Mouse (Mus musculus): ENCODE results near the gene Wbp2nl. TPM values are rescaled to one million over a fixed set of nuclear protein-coding genes. Genes with fewer than 3 reads are reported as not detected.
A peak's percentile ranks its signal among the peaks of the same experiment; 100 is the strongest.

Wbp2nl gene
- polyA plus RNA-seq, 1 experiment from 2014 or later, result not detected

GRCm38 (mm10) chr15:82271201-82271600 is 27.6 kb upstream of the Wbp2nl start:
- ATAC-seq (ENCODE audit: low read depth), result no peak
- H3K4me3 ChIP-seq (ENCODE audit: low read depth, low read length), result no peak overlapping the region
- no peaks in the 10 kb centered on the region for H3K9me3 ChIP-seq (replicated peaks; ENCODE audit: control insufficient read depth, low read length)
- H3K4me1 ChIP-seq (ENCODE audit: control insufficient read depth, low read depth, low read length), result peaks cover 3% of the 10 kb centered on the region; the same call in 1 of the 2 replicates
- no peak overlapping the region for H3K4me2 ChIP-seq (ENCODE audit: low read depth, low read length)
- 6% methylated on average over 5 of the region's 5 CpGs for WGBS (ENCODE audit: insufficient replicate concordance)
- H3K27ac ChIP-seq (ENCODE audit: low read length), result no peak overlapping the region
- H3K36me3 ChIP-seq (ENCODE audit: control insufficient read depth, insufficient read depth), result no peaks in the 10 kb centered on the region
- H3K9ac ChIP-seq (ENCODE audit: low read depth, low read length), result no peak overlapping the region
- H3K27me3 ChIP-seq (ENCODE audit: control insufficient read depth, insufficient read depth, low read depth, low read length), result peaks cover 48% of the 10 kb centered on the region

- H3K27ac ChIP-seq (ENCODE audit: low read length), result no peak overlapping the region
- no peak overlapping the region for H3K4me3 ChIP-seq (ENCODE audit: low read depth, low read length)
- no peak for ATAC-seq (ENCODE audit: low read depth)
- H3K36me3 ChIP-seq (ENCODE audit: control insufficient read depth, insufficient read depth), result no peaks in the 10 kb centered on the region
- peaks cover 58% of the 10 kb centered on the region for H3K27me3 ChIP-seq (ENCODE audit: control insufficient read depth, insufficient read depth, low read depth, low read length)
- H3K9me3 ChIP-seq (replicated peaks; ENCODE audit: control insufficient read depth, low read length), result no peaks in the 10 kb centered on the region
- WGBS (ENCODE audit: insufficient replicate concordance), result 62% methylated on average over 6 of the region's 6 CpGs
- peaks cover 3% of the 10 kb centered on the region; the same call in 1 of the 2 replicates for H3K4me1 ChIP-seq (ENCODE audit: control insufficient read depth, low read depth, low read length)
- H3K4me2 ChIP-seq (ENCODE audit: low read depth, low read length), result no peak overlapping the region
- no peak overlapping the region for H3K9ac ChIP-seq (ENCODE audit: low read depth, low read length)
Measured at GRCm38 (mm10) chr15:82272295-82272694, 26.5 kb upstream of the Wbp2nl start.

DNA sequence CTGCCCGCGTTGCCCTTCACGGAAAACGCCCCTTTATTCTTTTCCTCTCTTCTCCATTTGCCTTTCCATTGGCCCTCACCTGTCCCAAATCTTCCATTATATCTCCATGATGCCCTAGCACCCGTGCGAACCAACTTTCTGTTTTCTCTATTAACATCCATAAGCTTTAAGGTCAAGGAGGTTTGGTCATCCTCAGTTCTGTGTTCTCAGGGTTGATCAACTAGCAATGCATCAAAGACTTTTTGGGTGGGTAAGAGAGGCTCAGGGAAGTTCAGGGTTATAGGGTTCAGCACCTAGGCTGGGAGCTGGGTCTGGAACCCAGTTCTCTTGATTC is 24.2 kb upstream of the Wbp2nl start, which contains the start of gene Sept3:
Sept3 (plus strand) TSS at position 301 of the 334 bp plus-strand sequence.
- WGBS (ENCODE audit: insufficient replicate concordance), result 24% methylated on average over 6 of the region's 6 CpGs

DNA sequence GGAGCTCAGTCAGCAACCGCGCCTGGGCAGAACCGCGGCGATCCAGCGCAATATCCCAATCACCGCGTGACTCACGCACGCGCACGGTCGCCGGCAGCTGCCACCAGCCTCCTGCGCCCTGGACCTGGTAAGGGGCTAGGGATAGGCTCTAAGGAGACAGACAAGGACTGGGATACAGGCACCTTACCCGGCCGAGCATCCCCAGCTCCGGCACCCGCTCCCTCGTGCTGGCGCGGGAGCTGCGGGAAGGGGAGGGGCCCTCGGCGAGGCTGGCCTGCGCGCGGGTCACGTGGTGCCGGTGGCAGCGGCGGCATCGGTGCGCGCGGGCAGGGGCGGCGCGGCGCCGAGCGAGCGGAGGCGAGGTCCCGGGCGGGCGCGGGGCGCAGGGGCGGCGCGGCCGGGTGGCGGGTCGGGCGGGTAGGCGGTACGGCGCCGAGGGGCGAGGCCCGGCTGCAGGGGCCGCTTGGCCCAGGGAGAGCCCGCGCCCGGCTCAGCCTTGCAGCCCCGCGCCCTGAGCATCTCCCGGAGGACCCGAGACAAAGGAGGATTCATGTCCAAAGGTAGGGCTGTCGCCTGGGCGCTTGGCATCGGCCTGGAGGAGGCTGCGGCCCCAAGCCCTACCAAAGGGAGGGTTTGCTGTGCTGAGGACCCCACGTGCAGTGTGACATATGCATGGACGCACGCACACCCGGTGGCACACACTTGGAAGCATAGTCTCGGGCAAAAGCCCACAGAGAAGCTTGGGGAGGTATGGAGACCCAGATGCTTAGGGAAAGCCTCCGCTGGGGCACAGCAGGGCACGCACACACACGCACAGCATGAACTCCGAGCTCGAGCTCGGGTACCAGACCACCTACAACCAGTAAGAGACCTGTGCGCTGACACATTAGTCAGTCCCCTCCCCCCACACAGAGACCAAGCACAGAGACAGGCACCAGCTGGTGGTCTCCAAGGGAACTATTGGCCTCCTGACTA is 23.5 kb upstream of the Wbp2nl start:
- no peak overlapping the region for H3K27ac ChIP-seq (ENCODE audit: low read length)
- H3K4me3 ChIP-seq (ENCODE audit: low read depth, low read length), result peak overlapping the region; percentile 44
- peaks cover 55% of the 10 kb centered on the region for H3K27me3 ChIP-seq (ENCODE audit: control insufficient read depth, insufficient read depth, low read depth, low read length)
- no peaks in the 10 kb centered on the region for H3K9me3 ChIP-seq (replicated peaks; ENCODE audit: control insufficient read depth, low read length)
- peaks cover 3% of the 10 kb centered on the region; the same call in 1 of the 2 replicates for H3K4me1 ChIP-seq (ENCODE audit: control insufficient read depth, low read depth, low read length)
- H3K9ac ChIP-seq (ENCODE audit: low read depth, low read length), result no peak overlapping the region
- peak overlapping the region; percentile 56 for H3K4me2 ChIP-seq (ENCODE audit: low read depth, low read length)
- 1% methylated on average over 74 of the region's 86 CpGs for WGBS (ENCODE audit: insufficient replicate concordance)
- no peak for ATAC-seq (ENCODE audit: low read depth)
- no peaks in the 10 kb centered on the region for H3K36me3 ChIP-seq (ENCODE audit: control insufficient read depth, insufficient read depth)

More for the DNA sequence above, 24.2 kb upstream of the Wbp2nl start, which contains the start of gene Sept3:
- peak within 1 kb of the TSS; percentile 44 for H3K4me3 ChIP-seq (ENCODE audit: low read depth, low read length)
- H3K27me3 ChIP-seq (ENCODE audit: control insufficient read depth, insufficient read depth, low read depth, low read length), result peaks cover 55% of the 10 kb centered on the region
- no peak within 1 kb of the TSS for H3K9ac ChIP-seq (ENCODE audit: low read depth, low read length)
- no peaks in the 10 kb centered on the region for H3K36me3 ChIP-seq (ENCODE audit: control insufficient read depth, insufficient read depth)
- H3K9me3 ChIP-seq (replicated peaks; ENCODE audit: control insufficient read depth, low read length), result no peaks in the 10 kb centered on the region
- peaks cover 3% of the 10 kb centered on the region; the same call in 1 of the 2 replicates for H3K4me1 ChIP-seq (ENCODE audit: control insufficient read depth, low read depth, low read length)
- ATAC-seq (ENCODE audit: low read depth), result no peak
- H3K27ac ChIP-seq (ENCODE audit: low read length), result no peak within 1 kb of the TSS
- H3K4me2 ChIP-seq (ENCODE audit: low read depth, low read length), result peak within 1 kb of the TSS; percentile 56

DNA sequence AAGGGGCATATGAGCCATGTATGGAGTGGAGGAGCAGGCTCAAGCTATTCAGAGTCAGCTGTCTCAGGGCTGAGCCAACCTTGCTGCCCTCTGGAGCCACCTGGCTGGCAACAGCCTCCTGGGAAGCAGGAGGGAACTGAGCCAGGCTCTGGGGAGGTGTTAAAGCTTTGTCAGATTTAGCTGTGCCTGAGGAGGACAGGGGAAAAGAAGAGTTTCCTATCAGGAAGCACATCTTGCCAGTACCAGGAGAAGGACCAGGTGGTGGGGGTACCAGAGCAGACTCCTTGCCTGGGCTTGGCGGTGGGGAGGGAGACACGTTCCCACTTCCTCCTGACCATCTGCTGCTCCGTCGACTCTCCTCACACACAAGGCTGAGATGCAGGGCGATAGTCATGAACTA is 21.2 kb upstream of the Wbp2nl start:
- Histone ChIP-seq H3K27ac (ENCODE audit: low read length) (no peak overlapping the region), H3K9ac (ENCODE audit: low read depth, low read length) (no peak overlapping the region), H3K27me3 (ENCODE audit: control insufficient read depth, insufficient read depth, low read depth, low read length) (peaks cover 43% of the 10 kb centered on the region), H3K4me3 (ENCODE audit: low read depth, low read length) (no peak overlapping the region), H3K9me3 (replicated peaks; ENCODE audit: control insufficient read depth, low read length) (no peaks in the 10 kb centered on the region), H3K4me2 (ENCODE audit: low read depth, low read length) (no peak overlapping the region), H3K4me1 (ENCODE audit: control insufficient read depth, low read depth, low read length) (peaks cover 3% of the 10 kb centered on the region; the same call in 1 of the 2 replicates), H3K36me3 (ENCODE audit: control insufficient read depth, insufficient read depth) (no peaks in the 10 kb centered on the region)
- 34% methylated on average over 5 of the region's 5 CpGs for WGBS (ENCODE audit: insufficient replicate concordance)
- no peak for ATAC-seq (ENCODE audit: low read depth)

DNA sequence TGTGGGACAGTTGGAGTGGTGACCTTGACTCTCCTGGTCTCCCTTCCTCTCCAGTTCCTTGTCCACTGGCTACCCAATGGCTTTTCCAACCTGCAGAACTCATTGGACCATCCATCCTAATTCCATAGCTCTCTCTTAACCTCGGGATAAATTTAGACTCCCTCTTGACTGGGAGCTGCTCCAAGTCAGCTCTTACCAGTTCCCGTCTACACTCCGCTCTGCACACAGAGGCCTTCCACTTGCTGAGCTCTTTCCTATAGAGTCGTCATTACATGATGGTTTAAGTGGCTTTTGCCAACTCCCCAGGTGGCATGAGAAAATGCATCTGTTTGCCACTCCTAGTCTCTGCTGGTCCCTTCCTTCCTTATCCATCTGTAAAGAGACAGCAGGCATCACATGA is 18.1 kb upstream of the Wbp2nl start:
- Histone ChIP-seq H3K27me3 (ENCODE audit: control insufficient read depth, insufficient read depth, low read depth, low read length) (peaks cover 15% of the 10 kb centered on the region), H3K9ac (ENCODE audit: low read depth, low read length) (no peak overlapping the region), H3K9me3 (replicated peaks; ENCODE audit: control insufficient read depth, low read length) (no peaks in the 10 kb centered on the region), H3K4me3 (ENCODE audit: low read depth, low read length) (no peak overlapping the region), H3K4me1 (ENCODE audit: control insufficient read depth, low read depth, low read length) (no peaks in the 10 kb centered on the region), H3K36me3 (ENCODE audit: control insufficient read depth, insufficient read depth) (no peaks in the 10 kb centered on the region), H3K27ac (ENCODE audit: low read length) (no peak overlapping the region), H3K4me2 (ENCODE audit: low read depth, low read length) (no peak overlapping the region)
- no peak for ATAC-seq (ENCODE audit: low read depth)
- 54% methylated on average over 4 of the region's 4 CpGs for whole genome bisulfite sequencing (ENCODE audit: insufficient replicate concordance)

DNA sequence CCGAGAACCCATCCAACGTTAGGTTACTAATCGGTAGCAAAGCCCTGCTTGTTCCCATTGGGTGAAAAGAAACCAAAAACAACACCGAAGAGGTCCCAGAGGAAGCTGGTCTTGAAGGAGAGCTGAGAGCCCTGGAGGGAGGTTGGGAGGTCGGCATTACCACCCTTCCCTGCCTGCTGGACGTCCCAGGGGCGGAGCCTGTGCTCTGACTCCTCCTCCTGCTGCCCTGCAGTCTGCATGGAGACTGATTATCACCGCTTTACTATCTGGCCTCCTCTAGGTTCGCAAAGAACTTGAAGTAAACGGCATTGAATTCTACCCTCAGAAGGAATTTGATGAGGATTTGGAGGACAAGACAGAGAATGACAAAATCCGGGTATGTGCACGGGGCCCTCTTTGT is 12.6 kb upstream of the Wbp2nl start:
- Histone ChIP-seq H3K27me3 (ENCODE audit: control insufficient read depth, insufficient read depth, low read depth, low read length) (no peaks in the 10 kb centered on the region), H3K4me3 (ENCODE audit: low read depth, low read length) (no peak overlapping the region), H3K27ac (ENCODE audit: low read length) (no peak overlapping the region), H3K9me3 (replicated peaks; ENCODE audit: control insufficient read depth, low read length) (no peaks in the 10 kb centered on the region), H3K4me1 (ENCODE audit: control insufficient read depth, low read depth, low read length) (peaks cover 5% of the 10 kb centered on the region; the same call in 1 of the 2 replicates), H3K4me2 (ENCODE audit: low read depth, low read length) (no peak overlapping the region), H3K9ac (ENCODE audit: low read depth, low read length) (no peak overlapping the region), H3K36me3 (ENCODE audit: control insufficient read depth, insufficient read depth) (no peaks in the 10 kb centered on the region)
- ATAC-seq (ENCODE audit: low read depth), result no peak
- WGBS (ENCODE audit: insufficient replicate concordance), result 32% methylated on average over 12 of the region's 12 CpGs

- H3K36me3 ChIP-seq (ENCODE audit: control insufficient read depth, insufficient read depth), result no peaks in the 10 kb centered on the region
- H3K9ac ChIP-seq (ENCODE audit: low read depth, low read length), result no peak overlapping the region
- H3K4me2 ChIP-seq (ENCODE audit: low read depth, low read length), result no peak overlapping the region
- peaks cover 8% of the 10 kb centered on the region for H3K27me3 ChIP-seq (ENCODE audit: control insufficient read depth, insufficient read depth, low read depth, low read length)
- H3K9me3 ChIP-seq (replicated peaks; ENCODE audit: control insufficient read depth, low read length), result no peaks in the 10 kb centered on the region
- peaks cover 7% of the 10 kb centered on the region for H3K4me1 ChIP-seq (ENCODE audit: control insufficient read depth, low read depth, low read length)
- no peak overlapping the region for H3K27ac ChIP-seq (ENCODE audit: low read length)
- no peak for ATAC-seq (ENCODE audit: low read depth)
- 59% methylated on average over 7 of the region's 7 CpGs for WGBS (ENCODE audit: insufficient replicate concordance)
- no peak overlapping the region for H3K4me3 ChIP-seq (ENCODE audit: low read depth, low read length)
Measured at GRCm38 (mm10) chr15:82290252-82290651, 8.5 kb upstream of the Wbp2nl start.

- no peak overlapping the region for H3K4me2 ChIP-seq (ENCODE audit: low read depth, low read length)
- WGBS (ENCODE audit: insufficient replicate concordance), result 33% methylated on average over 5 of the region's 5 CpGs
Measured at GRCm38 (mm10) chr15:82292851-82293250, 5.9 kb upstream of the Wbp2nl start.

More at GRCm38 (mm10) chr15:82292851-82293250, 5.9 kb upstream of the Wbp2nl start:
- H3K4me1 ChIP-seq (ENCODE audit: control insufficient read depth, low read depth, low read length), result peaks cover 5% of the 10 kb centered on the region
- no peak overlapping the region for H3K4me3 ChIP-seq (ENCODE audit: low read depth, low read length)
- H3K27me3 ChIP-seq (ENCODE audit: control insufficient read depth, insufficient read depth, low read depth, low read length), result peaks cover 8% of the 10 kb centered on the region
- H3K36me3 ChIP-seq (ENCODE audit: control insufficient read depth, insufficient read depth), result no peaks in the 10 kb centered on the region
- H3K9ac ChIP-seq (ENCODE audit: low read depth, low read length), result no peak overlapping the region
- H3K9me3 ChIP-seq (replicated peaks; ENCODE audit: control insufficient read depth, low read length), result no peaks in the 10 kb centered on the region
- no peak for ATAC-seq (ENCODE audit: low read depth)
- H3K27ac ChIP-seq (ENCODE audit: low read length), result no peak overlapping the region

All from liver, embryonic 16.5 days (tissue).